Mouse (Mus musculus) bone marrow, adult 2 months (tissue): ENCODE data around the gene Sun1.

Source experiments
- CTCF ChIP-seq: fragments of 200-500 bp; IDR thresholded peaks from 2 replicates; pipeline ENCODE4 v1.5.1; 2011; ENCODE audit warnings: low read length, control low read depth; ENCODE audit not compliant: control insufficient read depth, insufficient read depth
- POLR2A ChIP-seq: fragments of 200-500 bp; IDR thresholded peaks from 2 replicates; pipeline ENCODE4 v1.6.1; 2011; ENCODE audit warnings: low read depth, mild to moderate bottlenecking, control low read depth, low read length, borderline replicate concordance; ENCODE audit not compliant: control insufficient read depth

DNA sequence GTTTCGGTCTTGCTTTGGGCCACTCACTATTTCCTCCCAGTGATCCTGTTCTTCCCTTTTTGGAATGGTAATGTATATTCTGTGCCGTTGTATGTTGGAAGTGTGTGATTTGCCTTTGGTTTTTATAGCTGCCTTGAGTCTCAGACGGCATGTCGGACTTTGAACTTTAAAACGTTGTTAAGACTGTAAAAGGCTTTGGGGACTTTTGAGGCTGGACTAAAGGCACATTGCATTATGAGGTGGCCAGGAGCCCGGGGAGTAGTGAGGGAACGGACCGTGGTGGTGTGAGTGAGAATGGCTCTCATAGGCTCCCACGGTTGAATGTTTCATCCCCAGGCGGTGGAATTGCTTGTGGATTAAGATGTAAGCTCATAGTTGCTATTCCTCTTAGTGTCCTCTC, 96.7 kb downstream of the Sun1 start:
- TF ChIP-seq CTCF = no peak
- TF ChIP-seq POLR2A = no peak
